Mouse (Mus musculus): ENCODE measurements around the gene Psg16. TPM values are rescaled to one million over a fixed set of nuclear protein-coding genes. Genes with fewer than 3 reads are reported as not detected.

The Psg16 gene
- polyA plus RNA-seq, 1 experiment from 2014 or later, result 0.09 TPM

- Histone ChIP-seq H3K27ac (ENCODE audit: low read depth, low read length) (no peak overlapping the region), H3K36me3 (ENCODE audit: control insufficient read depth, insufficient read depth, low read length) (no peaks in the 10 kb centered on the region), H3K4me2 (ENCODE audit: low read depth) (no peak overlapping the region), H3K9ac (ENCODE audit: low read length) (no peak overlapping the region), H3K9me3 (ENCODE audit: control insufficient read depth, low read length) (no peaks in the 10 kb centered on the region), H3K4me3 (ENCODE audit: low read depth, low read length) (no peak overlapping the region), H3K4me1 (ENCODE audit: control insufficient read depth, insufficient read depth, low read length) (peaks cover 10% of the 10 kb centered on the region), H3K27me3 (ENCODE audit: control insufficient read depth, insufficient read depth, low read length) (no peaks in the 10 kb centered on the region)
- WGBS, result 96% methylated on average over 3 of the region's 3 CpGs
- DNase-seq (ENCODE audit: low spot score) (no peak), ATAC-seq (ENCODE audit: insufficient read depth, low FRiP score, low TSS enrichment) (no peak)
These were observed 14.4 kb upstream of the Psg16 start for GRCm38 (mm10) chr7:17059463-17059844.

GRCm38 (mm10) chr7:17060031-17060781 lies 13.6 kb upstream of the Psg16 start:
- Histone ChIP-seq H3K4me3 (ENCODE audit: low read depth, low read length) (no peak overlapping the region), H3K9me3 (ENCODE audit: control insufficient read depth, low read length) (no peaks in the 10 kb centered on the region), H3K4me1 (ENCODE audit: control insufficient read depth, insufficient read depth, low read length) (peaks cover 10% of the 10 kb centered on the region), H3K27ac (ENCODE audit: low read depth, low read length) (no peak overlapping the region), H3K27me3 (ENCODE audit: control insufficient read depth, insufficient read depth, low read length) (no peaks in the 10 kb centered on the region), H3K4me2 (ENCODE audit: low read depth) (no peak overlapping the region), H3K9ac (ENCODE audit: low read length) (no peak overlapping the region), H3K36me3 (ENCODE audit: control insufficient read depth, insufficient read depth, low read length) (no peaks in the 10 kb centered on the region)
- WGBS, result 74% methylated on average over 9 of the region's 9 CpGs
- DNase-seq (ENCODE audit: low spot score) (peak; percentile 42), ATAC-seq (ENCODE audit: insufficient read depth, low FRiP score, low TSS enrichment) (no peak)

GRCm38 (mm10) chr7:17060782-17061605 lies 12.8 kb upstream of the Psg16 start:
- Histone ChIP-seq H3K9me3 (ENCODE audit: control insufficient read depth, low read length) (no peaks in the 10 kb centered on the region), H3K4me1 (ENCODE audit: control insufficient read depth, insufficient read depth, low read length) (peaks cover 10% of the 10 kb centered on the region), H3K36me3 (ENCODE audit: control insufficient read depth, insufficient read depth, low read length) (no peaks in the 10 kb centered on the region), H3K27ac (ENCODE audit: low read depth, low read length) (no peak overlapping the region), H3K27me3 (ENCODE audit: control insufficient read depth, insufficient read depth, low read length) (no peaks in the 10 kb centered on the region), H3K4me2 (ENCODE audit: low read depth) (no peak overlapping the region), H3K4me3 (ENCODE audit: low read depth, low read length) (no peak overlapping the region), H3K9ac (ENCODE audit: low read length) (no peak overlapping the region)
- ATAC-seq (ENCODE audit: insufficient read depth, low FRiP score, low TSS enrichment), result no peak
- 84% methylated on average over 22 of the region's 22 CpGs for WGBS
- no peak for DNase-seq (ENCODE audit: low spot score)

GRCm38 (mm10) chr7:17062389-17062788 lies 11.5 kb upstream of the Psg16 start, which contains the start of gene Hif3a:
Hif3a (minus strand) TSS chr7:17062427.
- no peak within 1 kb of the TSS for H3K27ac ChIP-seq (ENCODE audit: low read depth, low read length)

GRCm38 (mm10) chr7:17062845-17063244 lies 11.0 kb upstream of the Psg16 start:
- no peaks in the 10 kb centered on the region for H3K9me3 ChIP-seq (ENCODE audit: control insufficient read depth, low read length)
- peaks cover 4% of the 10 kb centered on the region; the same call in 1 of the 2 replicates for H3K4me1 ChIP-seq (ENCODE audit: control insufficient read depth, insufficient read depth, low read length)
- no peak overlapping the region for H3K27ac ChIP-seq (ENCODE audit: low read depth, low read length)
- peak overlapping the region; percentile 60 for H3K4me2 ChIP-seq (ENCODE audit: low read depth)
- DNase-seq (ENCODE audit: low spot score) (no peak), ATAC-seq (ENCODE audit: insufficient read depth, low FRiP score, low TSS enrichment) (peak; percentile 10; the same call in 1 of the 2 replicates)
- peak overlapping the region; percentile 36 for H3K4me3 ChIP-seq (ENCODE audit: low read depth, low read length)
- no peaks in the 10 kb centered on the region for H3K36me3 ChIP-seq (ENCODE audit: control insufficient read depth, insufficient read depth, low read length)
- no peaks in the 10 kb centered on the region for H3K27me3 ChIP-seq (ENCODE audit: control insufficient read depth, insufficient read depth, low read length)
- peak overlapping the region; percentile 14; the same call in 1 of the 2 replicates for H3K9ac ChIP-seq (ENCODE audit: low read length)
- WGBS, result 26% methylated on average over 11 of the region's 11 CpGs

More at GRCm38 (mm10) chr7:17062389-17062788, 11.5 kb upstream of the Psg16 start, which contains the start of gene Hif3a:
- Histone ChIP-seq H3K27me3 (ENCODE audit: control insufficient read depth, insufficient read depth, low read length) (no peaks in the 10 kb centered on the region), H3K4me2 (ENCODE audit: low read depth) (peak within 1 kb of the TSS; percentile 60), H3K9ac (ENCODE audit: low read length) (peak within 1 kb of the TSS; percentile 39), H3K4me3 (ENCODE audit: low read depth, low read length) (peak within 1 kb of the TSS; percentile 36), H3K4me1 (ENCODE audit: control insufficient read depth, insufficient read depth, low read length) (peaks cover 5% of the 10 kb centered on the region; the same call in 1 of the 2 replicates), H3K36me3 (ENCODE audit: control insufficient read depth, insufficient read depth, low read length) (no peaks in the 10 kb centered on the region), H3K9me3 (ENCODE audit: control insufficient read depth, low read length) (no peaks in the 10 kb centered on the region)
- peak; percentile 85 for DNase-seq (ENCODE audit: low spot score)
- ATAC-seq (ENCODE audit: insufficient read depth, low FRiP score, low TSS enrichment), result peak; percentile 78
- WGBS, result 1% methylated on average over 15 of the region's 15 CpGs

GRCm38 (mm10) chr7:17065620-17066019 lies 8.2 kb upstream of the Psg16 start:
- Histone ChIP-seq H3K9ac (ENCODE audit: low read length) (no peak overlapping the region), H3K9me3 (ENCODE audit: control insufficient read depth, low read length) (no peaks in the 10 kb centered on the region), H3K4me2 (ENCODE audit: low read depth) (no peak overlapping the region), H3K36me3 (ENCODE audit: control insufficient read depth, insufficient read depth, low read length) (no peaks in the 10 kb centered on the region), H3K4me1 (ENCODE audit: control insufficient read depth, insufficient read depth, low read length) (no peaks in the 10 kb centered on the region), H3K27me3 (ENCODE audit: control insufficient read depth, insufficient read depth, low read length) (no peaks in the 10 kb centered on the region), H3K27ac (ENCODE audit: low read depth, low read length) (no peak overlapping the region), H3K4me3 (ENCODE audit: low read depth, low read length) (no peak overlapping the region)
- no peak for DNase-seq (ENCODE audit: low spot score)
- WGBS, result 85% methylated on average over 9 of the region's 9 CpGs
- ATAC-seq (ENCODE audit: insufficient read depth, low FRiP score, low TSS enrichment), result no peak

GRCm38 (mm10) chr7:17066412-17066811 lies 7.4 kb upstream of the Psg16 start:
- Histone ChIP-seq H3K27ac (ENCODE audit: low read depth, low read length) (no peak overlapping the region), H3K9me3 (ENCODE audit: control insufficient read depth, low read length) (no peaks in the 10 kb centered on the region), H3K4me3 (ENCODE audit: low read depth, low read length) (no peak overlapping the region), H3K9ac (ENCODE audit: low read length) (no peak overlapping the region), H3K27me3 (ENCODE audit: control insufficient read depth, insufficient read depth, low read length) (no peaks in the 10 kb centered on the region), H3K4me1 (ENCODE audit: control insufficient read depth, insufficient read depth, low read length) (no peaks in the 10 kb centered on the region), H3K4me2 (ENCODE audit: low read depth) (no peak overlapping the region), H3K36me3 (ENCODE audit: control insufficient read depth, insufficient read depth, low read length) (no peaks in the 10 kb centered on the region)
- peak; percentile 75 for DNase-seq (ENCODE audit: low spot score)
- WGBS, result 15% methylated on average over 2 of the region's 2 CpGs
- ATAC-seq (ENCODE audit: insufficient read depth, low FRiP score, low TSS enrichment), result no peak

GRCm38 (mm10) chr7:17067000-17067399 lies 6.8 kb upstream of the Psg16 start:
- no peaks in the 10 kb centered on the region for H3K27me3 ChIP-seq (ENCODE audit: control insufficient read depth, insufficient read depth, low read length)
- no peak overlapping the region for H3K4me3 ChIP-seq (ENCODE audit: low read depth, low read length)
- no peaks in the 10 kb centered on the region for H3K4me1 ChIP-seq (ENCODE audit: control insufficient read depth, insufficient read depth, low read length)
- no peaks in the 10 kb centered on the region for H3K36me3 ChIP-seq (ENCODE audit: control insufficient read depth, insufficient read depth, low read length)
- H3K27ac ChIP-seq (ENCODE audit: low read depth, low read length), result no peak overlapping the region
- no peak overlapping the region for H3K4me2 ChIP-seq (ENCODE audit: low read depth)
- no peak overlapping the region for H3K9ac ChIP-seq (ENCODE audit: low read length)
- ATAC-seq (ENCODE audit: insufficient read depth, low FRiP score, low TSS enrichment) (no peak), DNase-seq (ENCODE audit: low spot score) (no peak)
- H3K9me3 ChIP-seq (ENCODE audit: control insufficient read depth, low read length), result no peaks in the 10 kb centered on the region

Data from neural tube, embryonic 11.5 days (tissue).